Mouse (Mus musculus): Measurements from ENCODE around the gene Hoxa3. TPM values are rescaled to one million over a fixed set of nuclear protein-coding genes. Genes with fewer than 3 reads are reported as not detected.

Hoxa3 gene
- total and polyA plus RNA-seq, 2 experiments from 2014 or later, result 1.6 TPM; not detected in 1

DNA sequence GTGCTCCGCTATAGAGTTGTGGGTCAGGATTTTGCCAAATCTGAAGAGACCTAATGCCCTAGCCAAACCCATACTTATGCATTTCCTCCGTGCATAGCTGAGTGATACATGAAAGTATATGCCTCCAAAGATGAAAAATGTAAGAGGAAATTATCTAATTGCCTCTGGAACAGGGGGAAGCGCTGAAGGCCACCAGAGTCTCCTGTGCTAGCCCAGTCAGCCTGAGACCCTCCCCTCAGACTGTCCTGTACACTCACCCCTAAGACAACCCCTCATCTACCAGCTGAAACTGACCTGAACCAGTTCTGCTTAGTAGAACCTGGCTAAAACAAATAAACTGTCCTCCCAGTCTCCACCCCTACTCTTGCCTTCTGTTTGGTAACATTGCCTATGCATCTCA lies 32.4 kb downstream of the Hoxa3 start:
- Histone ChIP-seq H3K9ac (replicated peaks; ENCODE audit: low read length, poor library complexity, severe bottlenecking) (no peak overlapping the region), H3K27ac (ENCODE audit: low read depth, low read length) (no peak overlapping the region), H3K9me3 (ENCODE audit: low read length) (no peaks in the 10 kb centered on the region), H3K4me1 (ENCODE audit: insufficient read depth, low read length) (no peaks in the 10 kb centered on the region), H3K27me3 (ENCODE audit: insufficient read depth, low read length) (peaks cover 95% of the 10 kb centered on the region), H3K4me3 (ENCODE audit: low read depth, low read length) (no peak overlapping the region), H3K36me3 (ENCODE audit: insufficient read depth, low read length) (no peaks in the 10 kb centered on the region), H3K4me2 (ENCODE audit: low read depth, low read length, poor library complexity, severe bottlenecking) (no peak overlapping the region)
- DNase-seq (ENCODE audit: low spot score) (no peak), ATAC-seq (ENCODE audit: low FRiP score) (no peak)
- WGBS, result 7% methylated on average over 3 of the region's 3 CpGs
- no peak for TF ChIP-seq CTCF (IDR thresholded peaks at IDR 0.05)

GRCm38 (mm10) chr6:52180213-52180710 lies 32.9 kb downstream of the Hoxa3 start:
- no peak overlapping the region for H3K9ac ChIP-seq (replicated peaks; ENCODE audit: low read length, poor library complexity, severe bottlenecking)
- no peak for TF ChIP-seq CTCF (IDR thresholded peaks at IDR 0.05)
- H3K4me3 ChIP-seq (ENCODE audit: low read depth, low read length), result no peak overlapping the region

DNA sequence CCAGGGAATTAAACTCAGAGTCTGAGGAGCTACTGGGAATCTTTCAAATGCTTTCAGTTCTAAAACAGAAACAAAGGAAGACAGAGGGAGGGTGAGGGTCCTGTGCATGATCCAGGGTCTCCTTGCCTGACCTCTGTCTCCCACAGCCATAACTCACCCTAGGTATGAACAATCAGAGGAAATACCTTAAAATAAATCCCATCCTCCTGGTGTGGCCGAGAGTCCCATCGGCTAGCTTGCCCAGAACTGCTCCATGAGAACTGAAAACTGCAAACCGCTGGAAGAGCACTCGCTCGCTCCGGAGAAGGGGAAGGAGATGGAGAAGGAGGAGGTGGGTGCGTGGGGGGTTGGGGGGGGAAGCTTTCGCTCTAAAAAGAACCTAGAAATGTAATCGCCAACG lies 33.4 kb downstream of the Hoxa3 start:
- H3K4me2 ChIP-seq (ENCODE audit: low read depth, low read length, poor library complexity, severe bottlenecking), result no peak overlapping the region
- no peak overlapping the region for H3K4me3 ChIP-seq (ENCODE audit: low read depth, low read length)

More at GRCm38 (mm10) chr6:52180213-52180710, 32.9 kb downstream of the Hoxa3 start:
- H3K9me3 ChIP-seq (ENCODE audit: low read length), result no peaks in the 10 kb centered on the region
- 2% methylated on average over 11 of the region's 11 CpGs for WGBS
- H3K4me2 ChIP-seq (ENCODE audit: low read depth, low read length, poor library complexity, severe bottlenecking), result no peak overlapping the region
- no peaks in the 10 kb centered on the region for H3K4me1 ChIP-seq (ENCODE audit: insufficient read depth, low read length)
- H3K36me3 ChIP-seq (ENCODE audit: insufficient read depth, low read length), result no peaks in the 10 kb centered on the region
- no peak overlapping the region for H3K27ac ChIP-seq (ENCODE audit: low read depth, low read length)
- ATAC-seq (ENCODE audit: low FRiP score) (no peak), DNase-seq (ENCODE audit: low spot score) (no peak)
- peaks cover 94% of the 10 kb centered on the region for H3K27me3 ChIP-seq (ENCODE audit: insufficient read depth, low read length)

GRCm38 (mm10) chr6:52178918-52179665 lies 34.0 kb downstream of the Hoxa3 start:
- no peak overlapping the region for H3K27ac ChIP-seq (ENCODE audit: low read depth, low read length)
- no peaks in the 10 kb centered on the region for H3K9me3 ChIP-seq (ENCODE audit: low read length)
- no peak overlapping the region for H3K4me2 ChIP-seq (ENCODE audit: low read depth, low read length, poor library complexity, severe bottlenecking)
- DNase-seq (ENCODE audit: low spot score) (no peak), ATAC-seq (ENCODE audit: low FRiP score) (no peak)
- H3K36me3 ChIP-seq (ENCODE audit: insufficient read depth, low read length), result no peaks in the 10 kb centered on the region
- H3K9ac ChIP-seq (replicated peaks; ENCODE audit: low read length, poor library complexity, severe bottlenecking), result no peak overlapping the region
- TF ChIP-seq CTCF (IDR thresholded peaks at IDR 0.05), result no peak
- 0% methylated on average over 4 of the region's 4 CpGs for WGBS
- H3K27me3 ChIP-seq (ENCODE audit: insufficient read depth, low read length), result peaks cover 90% of the 10 kb centered on the region
- no peaks in the 10 kb centered on the region for H3K4me1 ChIP-seq (ENCODE audit: insufficient read depth, low read length)
- no peak overlapping the region for H3K4me3 ChIP-seq (ENCODE audit: low read depth, low read length)

More for the DNA sequence above, 33.4 kb downstream of the Hoxa3 start:
- TF ChIP-seq CTCF (IDR thresholded peaks at IDR 0.05), result no peak
- WGBS, result 1% methylated on average over 10 of the region's 10 CpGs
- DNase-seq (ENCODE audit: low spot score), result no peak
- H3K9ac ChIP-seq (replicated peaks; ENCODE audit: low read length, poor library complexity, severe bottlenecking), result no peak overlapping the region
- no peak overlapping the region for H3K27ac ChIP-seq (ENCODE audit: low read depth, low read length)
- H3K4me1 ChIP-seq (ENCODE audit: insufficient read depth, low read length), result no peaks in the 10 kb centered on the region
- no peak for ATAC-seq (ENCODE audit: low FRiP score)
- H3K27me3 ChIP-seq (ENCODE audit: insufficient read depth, low read length), result peaks cover 95% of the 10 kb centered on the region
- H3K36me3 ChIP-seq (ENCODE audit: insufficient read depth, low read length), result no peaks in the 10 kb centered on the region
- H3K9me3 ChIP-seq (ENCODE audit: low read length), result no peaks in the 10 kb centered on the region

GRCm38 (mm10) chr6:52177806-52178205 lies 35.3 kb downstream of the Hoxa3 start:
- no peak overlapping the region for H3K4me2 ChIP-seq (ENCODE audit: low read depth, low read length, poor library complexity, severe bottlenecking)
- no peak overlapping the region for H3K9ac ChIP-seq (replicated peaks; ENCODE audit: low read length, poor library complexity, severe bottlenecking)
- DNase-seq (ENCODE audit: low spot score) (no peak), ATAC-seq (ENCODE audit: low FRiP score) (no peak)
- 2% methylated on average over 9 of the region's 9 CpGs for WGBS
- no peaks in the 10 kb centered on the region for H3K9me3 ChIP-seq (ENCODE audit: low read length)
- H3K36me3 ChIP-seq (ENCODE audit: insufficient read depth, low read length), result no peaks in the 10 kb centered on the region
- TF ChIP-seq CTCF (IDR thresholded peaks at IDR 0.05), result no peak
- H3K27me3 ChIP-seq (ENCODE audit: insufficient read depth, low read length), result peaks cover 88% of the 10 kb centered on the region
- H3K27ac ChIP-seq (ENCODE audit: low read depth, low read length), result no peak overlapping the region
- no peaks in the 10 kb centered on the region for H3K4me1 ChIP-seq (ENCODE audit: insufficient read depth, low read length)
- no peak overlapping the region for H3K4me3 ChIP-seq (ENCODE audit: low read depth, low read length)

- TF ChIP-seq CTCF (IDR thresholded peaks at IDR 0.05), result no peak
- Histone ChIP-seq H3K9ac (replicated peaks; ENCODE audit: low read length, poor library complexity, severe bottlenecking) (no peak within 1 kb of the TSS), H3K9me3 (ENCODE audit: low read length) (no peaks in the 10 kb centered on the region), H3K36me3 (ENCODE audit: insufficient read depth, low read length) (no peaks in the 10 kb centered on the region), H3K4me2 (ENCODE audit: low read depth, low read length, poor library complexity, severe bottlenecking) (no peak within 1 kb of the TSS), H3K27me3 (ENCODE audit: insufficient read depth, low read length) (peaks cover 88% of the 10 kb centered on the region), H3K27ac (ENCODE audit: low read depth, low read length) (no peak within 1 kb of the TSS), H3K4me1 (ENCODE audit: insufficient read depth, low read length) (no peaks in the 10 kb centered on the region), H3K4me3 (ENCODE audit: low read depth, low read length) (no peak within 1 kb of the TSS)
- WGBS, result under 1% methylated on average over 36 of the region's 36 CpGs
- no peak for DNase-seq (ENCODE audit: low spot score)
- ATAC-seq (ENCODE audit: low FRiP score), result no peak
These were observed 35.9 kb downstream of the Hoxa3 start, which contains the start of gene 5730596B20Rik for GRCm38 (mm10) chr6:52177061-52177735. 5730596B20Rik (plus strand) TSS chr6:52177498.
